Mouse (Mus musculus): ENCODE measurements around the gene Krt75. TPM values are rescaled to one million over a fixed set of nuclear protein-coding genes. Genes with fewer than 3 reads are reported as not detected.

The Krt75 gene
- polyA plus RNA-seq, 1 experiment: not detected

GRCm38 (mm10) chr15:101583211-101583965 is 9.7 kb upstream of the Krt75 start:
- H3K4me2 ChIP-seq (ENCODE audit: low read depth): no peak overlapping the region
- TF ChIP-seq CEBPB (IDR thresholded peaks at IDR 0.05; ENCODE audit: insufficient read depth, poor library complexity, severe bottlenecking): no peak
- no peak for TF ChIP-seq MAX (IDR thresholded peaks at IDR 0.05; ENCODE audit: low read depth)
- TF ChIP-seq SRF (IDR thresholded peaks at IDR 0.05; ENCODE audit: control insufficient read depth, insufficient read length, low read depth): no peak
- no peak for TF ChIP-seq MYOD1 (IDR thresholded peaks at IDR 0.05; ENCODE audit: control insufficient read depth in 1 of 3, insufficient read length in 2 of 3, low read depth in 2 of 3)
- no peak for TF ChIP-seq E2F4 (IDR thresholded peaks at IDR 0.05; ENCODE audit: insufficient read depth)
- TF ChIP-seq REST (IDR thresholded peaks at IDR 0.05; ENCODE audit: insufficient read depth, insufficient read length): no peak
- TF ChIP-seq POLR2A (IDR thresholded peaks at IDR 0.05; ENCODE audit: insufficient read length, low read depth): no peak
- no peak for TF ChIP-seq USF1 (IDR thresholded peaks at IDR 0.05; ENCODE audit: low read depth)
- H3K79me2 ChIP-seq (ENCODE audit: control insufficient read depth, insufficient read depth): no peaks in the 10 kb centered on the region
- H3K4me3 ChIP-seq: no peak overlapping the region
- H3K27me3 ChIP-seq (ENCODE audit: control insufficient read depth, insufficient read depth, insufficient read length): peaks cover 14% of the 10 kb centered on the region
- H3ac ChIP-seq (ENCODE audit: control insufficient read depth, insufficient read length): no peak overlapping the region
- H3K36me3 ChIP-seq (ENCODE audit: control insufficient read depth, insufficient read depth): no peaks in the 10 kb centered on the region

GRCm38 (mm10) chr15:101581701-101582100 is 8.0 kb upstream of the Krt75 start:
- TF ChIP-seq MYOG (IDR thresholded peaks at IDR 0.05; ENCODE audit: control insufficient read depth in 1 of 3, insufficient read depth in 1 of 3, insufficient read length in 2 of 3, low read depth in 2 of 3) (no peak), E2F4 (IDR thresholded peaks at IDR 0.05; ENCODE audit: insufficient read depth) (no peak), POLR2AphosphoS2 (IDR thresholded peaks at IDR 0.05; ENCODE audit: insufficient read length, low read depth) (no peak), TCF12 (IDR thresholded peaks at IDR 0.05; ENCODE audit: insufficient read depth, poor library complexity, severe bottlenecking) (no peak), USF1 (IDR thresholded peaks at IDR 0.05; ENCODE audit: low read depth) (no peak), MYOD1 (IDR thresholded peaks at IDR 0.05; ENCODE audit: control insufficient read depth in 1 of 3, insufficient read length in 2 of 3, low read depth in 2 of 3) (no peak)

GRCm38 (mm10) chr15:101575506-101575905 is 1.8 kb upstream of the Krt75 start:
- Histone ChIP-seq H3ac (ENCODE audit: control insufficient read depth, insufficient read length) (no peak overlapping the region), H3K4me3 (no peak overlapping the region), H3K79me2 (ENCODE audit: control insufficient read depth, insufficient read depth) (no peaks in the 10 kb centered on the region), H3K4me2 (ENCODE audit: low read depth) (no peak overlapping the region), H3K36me3 (ENCODE audit: control insufficient read depth, insufficient read depth) (no peaks in the 10 kb centered on the region), H3K27me3 (ENCODE audit: control insufficient read depth, insufficient read depth, insufficient read length) (peaks cover 49% of the 10 kb centered on the region)
- no peak for TF ChIP-seq CEBPB (IDR thresholded peaks at IDR 0.05; ENCODE audit: insufficient read depth, poor library complexity, severe bottlenecking)
- no peak for TF ChIP-seq REST (IDR thresholded peaks at IDR 0.05; ENCODE audit: insufficient read depth, insufficient read length)
- TF ChIP-seq MYOD1 (IDR thresholded peaks at IDR 0.05; ENCODE audit: control insufficient read depth in 1 of 3, insufficient read length in 2 of 3, low read depth in 2 of 3): no peak
- TF ChIP-seq TCF12 (IDR thresholded peaks at IDR 0.05; ENCODE audit: insufficient read depth, poor library complexity, severe bottlenecking): no peak
- TF ChIP-seq MYOG (IDR thresholded peaks at IDR 0.05; ENCODE audit: control insufficient read depth in 1 of 3, insufficient read depth in 1 of 3, insufficient read length in 2 of 3, low read depth in 2 of 3): no peak
- no peak for TF ChIP-seq E2F4 (IDR thresholded peaks at IDR 0.05; ENCODE audit: insufficient read depth)
- no peak for TF ChIP-seq POLR2A (IDR thresholded peaks at IDR 0.05; ENCODE audit: insufficient read length, low read depth)
- no peak for TF ChIP-seq TCF3 (IDR thresholded peaks at IDR 0.05; ENCODE audit: insufficient read length, low read depth)
- no peak for TF ChIP-seq USF1 (IDR thresholded peaks at IDR 0.05; ENCODE audit: low read depth)
- no peak for TF ChIP-seq POLR2AphosphoS2 (IDR thresholded peaks at IDR 0.05; ENCODE audit: insufficient read length, low read depth)
- no peak for TF ChIP-seq MAX (IDR thresholded peaks at IDR 0.05; ENCODE audit: low read depth)
- TF ChIP-seq SRF (IDR thresholded peaks at IDR 0.05; ENCODE audit: control insufficient read depth, insufficient read length, low read depth): no peak

More at GRCm38 (mm10) chr15:101581701-101582100, 8.0 kb upstream of the Krt75 start:
- H3ac ChIP-seq (ENCODE audit: control insufficient read depth, insufficient read length): no peak overlapping the region
- peaks cover 5% of the 10 kb centered on the region for H3K27me3 ChIP-seq (ENCODE audit: control insufficient read depth, insufficient read depth, insufficient read length)
- no peaks in the 10 kb centered on the region for H3K79me2 ChIP-seq (ENCODE audit: control insufficient read depth, insufficient read depth)
- H3K4me2 ChIP-seq (ENCODE audit: low read depth): no peak overlapping the region
- no peak overlapping the region for H3K4me3 ChIP-seq
- no peaks in the 10 kb centered on the region for H3K36me3 ChIP-seq (ENCODE audit: control insufficient read depth, insufficient read depth)

GRCm38 (mm10) chr15:101567780-101568179 is 5.9 kb downstream of the Krt75 start:
- no peak overlapping the region for H3ac ChIP-seq (ENCODE audit: control insufficient read depth, insufficient read length)
- H3K27me3 ChIP-seq (ENCODE audit: control insufficient read depth, insufficient read depth, insufficient read length): peaks cover 70% of the 10 kb centered on the region
- no peak for TF ChIP-seq REST (IDR thresholded peaks at IDR 0.05; ENCODE audit: insufficient read depth, insufficient read length)
- no peak for TF ChIP-seq E2F4 (IDR thresholded peaks at IDR 0.05; ENCODE audit: insufficient read depth)
- no peak for TF ChIP-seq TCF12 (IDR thresholded peaks at IDR 0.05; ENCODE audit: insufficient read depth, poor library complexity, severe bottlenecking)
- TF ChIP-seq MYOD1 (IDR thresholded peaks at IDR 0.05; ENCODE audit: control insufficient read depth in 1 of 3, insufficient read length in 2 of 3, low read depth in 2 of 3): no peak
- no peak for TF ChIP-seq POLR2A (IDR thresholded peaks at IDR 0.05; ENCODE audit: insufficient read length, low read depth)
- TF ChIP-seq MAX (IDR thresholded peaks at IDR 0.05; ENCODE audit: low read depth): no peak
- TF ChIP-seq CEBPB (IDR thresholded peaks at IDR 0.05; ENCODE audit: insufficient read depth, poor library complexity, severe bottlenecking): no peak
- TF ChIP-seq TCF3 (IDR thresholded peaks at IDR 0.05; ENCODE audit: insufficient read length, low read depth): no peak
- TF ChIP-seq USF1 (IDR thresholded peaks at IDR 0.05; ENCODE audit: low read depth): no peak
- TF ChIP-seq MYOG (IDR thresholded peaks at IDR 0.05; ENCODE audit: control insufficient read depth in 1 of 3, insufficient read depth in 1 of 3, insufficient read length in 2 of 3, low read depth in 2 of 3): no peak
- TF ChIP-seq POLR2AphosphoS2 (IDR thresholded peaks at IDR 0.05; ENCODE audit: insufficient read length, low read depth): no peak
- TF ChIP-seq SRF (IDR thresholded peaks at IDR 0.05; ENCODE audit: control insufficient read depth, insufficient read length, low read depth): no peak
- H3K79me2 ChIP-seq (ENCODE audit: control insufficient read depth, insufficient read depth): no peaks in the 10 kb centered on the region
- no peak overlapping the region for H3K4me3 ChIP-seq
- no peak overlapping the region for H3K4me2 ChIP-seq (ENCODE audit: low read depth)
- no peaks in the 10 kb centered on the region for H3K36me3 ChIP-seq (ENCODE audit: control insufficient read depth, insufficient read depth)
